Mouse (Mus musculus) brown adipose tissue, adult 24 weeks (tissue): ENCODE measurements around the gene Fis1. TPM values are rescaled to one million over a fixed set of nuclear protein-coding genes. Genes with fewer than 3 reads are reported as not detected.

Source experiments
- H3K27ac ChIP-seq: fragments of 200-500 bp; replicated peaks from 2 replicates; pipeline ENCODE4 v1.5.1; 2012; ENCODE audit warnings: low read depth, mild to moderate bottlenecking, low read length
- H3K4me1 ChIP-seq: fragments of 200-500 bp; 2 replicates; pipeline ENCODE4 v1.6.1; 2012; ENCODE audit warnings: low read length, mixed read lengths; ENCODE audit not compliant: control insufficient read depth, insufficient read depth, insufficient read length
- H3K4me3 ChIP-seq: fragments of 200-500 bp; 2 replicates; pipeline ENCODE4 v1.5.1; 2012; ENCODE audit warnings: low read depth, mild to moderate bottlenecking, low read length, moderate library complexity; ENCODE audit not compliant: insufficient read depth
- polyA plus RNA-seq: library from polyadenylated mRNA; stranded (reverse); fragments of >200 nt; gene quantifications from 2 replicates; pipeline ENCODE4 v1.2.4, GENCODE M21; 2012; ENCODE audit not compliant: missing spikeins, insufficient read depth, insufficient read length

Fis1 gene
- polyA plus RNA-seq, 1 experiment = 128 TPM

GRCm38 (mm10) chr5:136977769-136978168 is 24.7 kb downstream of the Fis1 start:
- H3K27ac ChIP-seq = no peak overlapping the region
- no peak overlapping the region for H3K4me3 ChIP-seq
- H3K4me1 ChIP-seq = no peaks in the 10 kb centered on the region

DNA sequence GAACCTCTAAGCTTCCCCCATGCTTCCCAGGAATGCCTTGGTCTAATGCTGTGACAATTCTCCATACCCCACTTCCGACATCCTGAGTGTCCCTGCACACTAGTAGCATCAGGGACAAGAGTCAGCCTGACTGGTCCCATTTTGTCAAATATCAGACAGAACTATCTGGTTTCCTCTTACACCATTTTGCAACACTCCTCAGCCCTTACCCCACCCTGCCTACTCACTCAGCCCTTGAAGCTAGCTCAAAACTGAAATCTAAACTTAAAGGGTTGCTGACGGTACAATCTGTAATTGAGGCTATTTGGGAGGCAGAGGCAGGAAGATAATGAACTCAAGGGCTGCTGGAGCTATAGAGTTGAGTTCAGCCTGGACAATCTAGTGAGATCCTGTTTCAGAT is 26.7 kb downstream of the Fis1 start:
- no peaks in the 10 kb centered on the region for H3K4me1 ChIP-seq
- no peak overlapping the region for H3K4me3 ChIP-seq
- H3K27ac ChIP-seq = no peak overlapping the region

DNA sequence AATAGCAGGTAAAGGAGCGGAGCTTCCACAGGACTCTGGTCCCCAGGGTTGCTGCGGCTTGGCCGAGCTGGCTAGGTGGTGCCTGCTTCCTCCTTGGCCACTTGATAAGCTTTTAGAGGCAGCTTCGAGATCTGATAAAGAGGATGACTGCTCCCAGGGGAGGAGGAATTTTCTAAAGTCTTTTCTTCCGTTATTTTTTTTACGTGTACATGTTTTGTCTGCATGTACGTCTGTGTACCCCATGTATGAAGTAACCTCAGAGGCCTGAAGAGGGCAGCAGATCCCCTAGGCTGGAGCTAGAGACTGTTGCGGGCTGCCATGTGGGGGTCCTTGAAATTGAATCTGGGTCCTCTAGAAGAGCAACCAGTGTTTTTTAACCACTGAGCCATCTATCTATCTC is 27.9 kb downstream of the Fis1 start:
- Histone ChIP-seq H3K27ac (no peak overlapping the region), H3K4me1 (no peaks in the 10 kb centered on the region), H3K4me3 (no peak overlapping the region)

DNA sequence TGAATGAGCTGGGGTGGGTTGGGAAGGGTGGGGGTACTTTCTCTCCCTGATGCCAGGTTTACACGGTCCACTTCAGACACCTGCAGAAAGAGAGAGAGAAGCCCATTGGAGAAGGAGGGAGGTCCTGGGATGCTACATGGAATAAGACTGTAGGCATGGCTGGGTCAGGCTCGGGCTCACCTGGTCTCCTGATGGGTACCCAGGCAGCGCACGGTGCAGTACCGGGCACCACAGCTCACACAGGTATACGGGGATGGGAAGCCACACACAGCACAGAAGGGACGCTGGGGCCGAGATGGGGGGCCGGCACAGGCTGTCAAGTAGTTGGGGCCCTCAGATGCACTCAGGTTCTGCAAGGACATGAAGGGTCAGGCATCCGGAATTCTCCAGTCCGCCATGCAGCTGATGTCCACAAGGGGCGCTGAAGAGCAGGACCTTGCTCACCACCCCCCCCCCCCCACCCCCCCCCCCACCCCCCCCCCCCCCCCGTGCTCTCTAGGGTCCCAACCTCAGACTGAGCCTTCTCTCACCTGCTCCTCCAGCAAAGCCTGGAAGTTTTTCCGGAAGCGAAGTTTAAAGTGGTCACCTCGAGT is 29.4 kb downstream of the Fis1 start:
- H3K4me3 ChIP-seq = no peak overlapping the region
- H3K4me1 ChIP-seq = no peaks in the 10 kb centered on the region
- no peak overlapping the region for H3K27ac ChIP-seq

DNA sequence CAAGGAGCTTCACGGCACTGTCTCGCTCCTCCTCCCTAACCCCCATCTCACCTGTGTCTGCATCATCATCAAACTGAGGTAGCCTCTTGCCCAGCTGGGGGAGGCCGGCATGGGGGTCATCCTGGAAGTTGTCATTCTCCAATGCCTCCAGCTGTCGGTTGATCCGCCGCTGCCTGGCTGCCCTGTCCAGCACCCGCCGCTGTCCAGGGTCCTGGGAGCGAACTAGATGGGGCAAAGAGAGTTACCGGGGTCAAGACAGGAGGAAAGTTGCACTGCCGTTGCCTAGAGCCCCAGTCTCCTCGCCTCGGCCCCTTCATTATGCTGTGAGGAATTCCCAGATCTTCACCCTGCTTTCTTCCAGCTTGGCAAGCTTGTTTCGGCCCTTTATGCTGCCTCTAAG is 31.8 kb downstream of the Fis1 start:
- H3K4me3 ChIP-seq = no peak overlapping the region
- H3K4me1 ChIP-seq = peaks cover 2% of the 10 kb centered on the region; the same call in 1 of the 2 replicates
- no peak overlapping the region for H3K27ac ChIP-seq

- H3K4me3 ChIP-seq = peak within 1 kb of the TSS; percentile 83
- peak within 1 kb of the TSS; percentile 84 for H3K27ac ChIP-seq
- H3K4me1 ChIP-seq = peaks cover 2% of the 10 kb centered on the region; the same call in 1 of the 2 replicates
Observed at GRCm38 (mm10) chr5:136986695-136987137, 33.6 kb downstream of the Fis1 start, which contains the start of gene Plod3. TSS of gene Plod3 (plus strand) at chr5:136987019.

- Histone ChIP-seq H3K4me3 (peak overlapping the region; percentile 79), H3K4me1 (peaks cover 2% of the 10 kb centered on the region; the same call in 1 of the 2 replicates), H3K27ac (peak overlapping the region; percentile 82)
Observed at GRCm38 (mm10) chr5:136987138-136987933, 34.3 kb downstream of the Fis1 start.

DNA sequence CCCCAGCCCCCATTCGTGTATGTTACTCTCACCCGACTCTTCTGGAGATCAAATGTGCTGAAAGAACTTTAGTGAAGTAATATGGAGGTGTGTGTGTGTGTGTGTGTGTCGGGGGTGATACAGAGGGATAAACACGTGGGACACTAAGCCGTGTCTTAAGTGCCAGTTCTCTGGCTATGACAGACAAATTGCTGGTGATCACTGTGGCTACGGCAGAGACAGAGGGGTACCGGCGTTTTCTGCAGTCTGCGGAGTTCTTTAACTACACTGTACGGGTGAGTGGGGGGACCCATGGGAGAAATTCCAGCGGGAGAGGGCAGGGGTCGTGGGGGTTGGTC is 34.8 kb downstream of the Fis1 start, which contains the start of gene Znhit1:
TSS of gene Znhit1 (minus strand) at position 88 of the 338 bp plus-strand sequence.
- Histone ChIP-seq H3K27ac (peak within 1 kb of the TSS; percentile 82), H3K4me1 (peaks cover 2% of the 10 kb centered on the region; the same call in 1 of the 2 replicates), H3K4me3 (peak within 1 kb of the TSS; percentile 79)

DNA sequence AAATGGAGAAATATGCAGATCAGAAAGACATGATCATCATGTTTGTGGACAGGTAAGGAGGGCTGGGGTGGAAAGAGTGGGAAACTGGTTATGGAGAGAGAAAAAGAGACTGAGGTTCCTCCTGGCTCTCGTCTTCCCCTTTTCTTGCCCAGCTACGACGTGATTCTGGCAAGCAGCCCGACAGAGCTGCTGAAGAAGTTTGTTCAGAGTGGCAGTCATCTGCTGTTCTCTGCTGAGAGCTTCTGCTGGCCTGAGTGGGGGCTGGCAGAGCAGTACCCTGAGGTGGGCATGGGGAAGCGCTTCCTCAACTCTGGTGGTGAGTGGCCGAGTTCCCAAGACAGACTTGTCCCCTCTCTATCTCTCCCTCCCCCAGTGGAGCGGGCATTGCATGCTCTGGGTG is 35.3 kb downstream of the Fis1 start:
- H3K4me3 ChIP-seq = peak overlapping the region; percentile 79
- H3K27ac ChIP-seq = no peak overlapping the region
- peaks cover 2% of the 10 kb centered on the region; the same call in 1 of the 2 replicates for H3K4me1 ChIP-seq

- peaks cover 2% of the 10 kb centered on the region; the same call in 1 of the 2 replicates for H3K4me1 ChIP-seq
Observed at GRCm38 (mm10) chr5:136989801-136990200, 36.7 kb downstream of the Fis1 start.

GRCm38 (mm10) chr5:136999449-136999848 is 46.4 kb downstream of the Fis1 start:
- H3K27ac ChIP-seq = no peak overlapping the region
- no peaks in the 10 kb centered on the region for H3K4me1 ChIP-seq
- H3K4me3 ChIP-seq = no peak overlapping the region

More at GRCm38 (mm10) chr5:136989801-136990200, 36.7 kb downstream of the Fis1 start:
- H3K4me3 ChIP-seq = no peak overlapping the region
- H3K27ac ChIP-seq = no peak overlapping the region

GRCm38 (mm10) chr5:137000612-137001011 is 47.5 kb downstream of the Fis1 start:
- no peak overlapping the region for H3K4me3 ChIP-seq
- no peaks in the 10 kb centered on the region for H3K4me1 ChIP-seq

DNA sequence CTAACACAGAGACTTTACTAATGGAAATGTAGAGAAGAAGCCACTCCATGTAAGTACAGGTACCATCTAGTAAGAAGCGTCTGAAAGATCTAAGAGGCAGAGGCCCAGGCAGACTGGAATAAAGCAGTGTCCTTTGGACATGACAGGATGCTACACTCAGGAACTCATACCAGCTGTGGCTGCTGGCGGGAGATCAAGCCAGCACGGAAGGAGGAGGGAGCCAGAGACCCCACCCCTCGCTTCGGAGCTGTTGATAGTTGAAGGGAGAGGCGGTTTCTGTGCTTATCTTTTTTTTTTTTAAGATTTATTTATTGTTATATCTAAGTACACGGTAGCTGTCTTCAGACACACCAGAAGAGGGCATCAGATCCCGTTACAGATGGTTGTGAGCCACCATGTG is 54.2 kb downstream of the Fis1 start:
- H3K4me3 ChIP-seq = no peak overlapping the region
- no peaks in the 10 kb centered on the region for H3K4me1 ChIP-seq
- H3K27ac ChIP-seq = no peak overlapping the region

More at GRCm38 (mm10) chr5:137000612-137001011, 47.5 kb downstream of the Fis1 start:
- H3K27ac ChIP-seq = no peak overlapping the region

GRCm38 (mm10) chr5:137009988-137010387 is 56.9 kb downstream of the Fis1 start:
- Histone ChIP-seq H3K4me3 (no peak overlapping the region), H3K4me1 (no peaks in the 10 kb centered on the region), H3K27ac (no peak overlapping the region)

DNA sequence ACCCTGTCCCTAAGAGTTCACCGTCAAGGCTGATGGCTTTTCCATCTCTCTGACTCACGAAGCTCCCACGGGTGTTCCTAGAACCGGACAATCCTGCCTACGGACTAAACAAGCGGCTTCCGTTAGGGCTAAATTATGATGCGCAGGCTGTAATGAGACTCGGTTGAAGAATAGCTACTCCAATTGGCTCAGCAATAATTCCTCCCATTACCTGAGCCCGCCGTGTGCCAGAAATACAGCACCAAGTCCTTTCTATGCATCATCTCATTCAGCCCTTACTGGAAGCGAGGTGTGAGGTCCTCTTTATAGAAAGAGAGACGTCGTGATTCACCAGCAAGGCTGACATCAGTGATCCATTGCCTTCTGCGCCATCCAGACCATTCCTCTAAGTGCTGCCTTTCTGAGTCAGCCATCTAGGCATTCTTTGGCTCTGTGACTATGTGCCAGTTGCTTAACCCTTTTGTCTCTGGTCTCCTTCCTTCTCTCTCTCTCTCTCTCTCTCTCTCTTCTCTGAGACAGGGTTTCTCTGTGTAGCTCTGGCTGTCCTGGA is 59.4 kb downstream of the Fis1 start:
- Histone ChIP-seq H3K4me1 (no peaks in the 10 kb centered on the region), H3K4me3 (no peak overlapping the region), H3K27ac (no peak overlapping the region)
